Mouse (Mus musculus) erythroid progenitor cell, adult 5-6 weeks (primary cell): ENCODE data around the gene Defb23. TPM values are rescaled to one million over a fixed set of nuclear protein-coding genes. Genes with fewer than 3 reads are reported as not detected.

ENCODE experiments used
- total RNA-seq, 2 experiments: library from RNA; stranded (forward) in 1 of 2; stranded (reverse) in 1 of 2; fragments of 150-400 nt in 1 of 2; fragments of 186-747, 209-891 nt in 1 of 2; gene quantifications; 2 replicates each; pipeline versions ENCODE4 v1.2.3 to v1.2.4; 2015 to 2017; ENCODE audit warnings: low replicate concordance in 2 of 2

Gene Defb23
- total RNA-seq, 2 experiments from 2014 or later: not detected

Other genes with a start within 250 kb of the Defb23 start
- 51.2 and 70.4 TPM in 2 replicates for gene Csnk2a1, start 237.8 kb downstream of the Defb23 start, total RNA-seq (2015; ENCODE audit: low replicate concordance)
- 78.8 and 93.5 TPM in 2 replicates for gene Csnk2a1, start 237.8 kb downstream of the Defb23 start, total RNA-seq (2017; ENCODE audit: low replicate concordance)
- 9.0 and 15.5 TPM in 2 replicates for gene Tbc1d20, start 170.8 kb downstream of the Defb23 start, total RNA-seq (2015; ENCODE audit: low replicate concordance)
- 7.4 and 14.3 TPM in 2 replicates for gene Tbc1d20, start 170.8 kb downstream of the Defb23 start, total RNA-seq (2017; ENCODE audit: low replicate concordance)
- 53.0 and 64.6 TPM in 2 replicates for gene Rbck1, start 132.0 kb downstream of the Defb23 start, total RNA-seq (2015; ENCODE audit: low replicate concordance)
- 20.3 and 35.2 TPM in 2 replicates for gene Rbck1, start 132.0 kb downstream of the Defb23 start, total RNA-seq (2017; ENCODE audit: low replicate concordance)
- not detected in 2 replicates for gene Trib3, start 120.6 kb downstream of the Defb23 start, total RNA-seq (2015; ENCODE audit: low replicate concordance)
- 3.1 TPM in 1 of 2 replicates, not detected in the other for gene Trib3, start 120.6 kb downstream of the Defb23 start, total RNA-seq (2017; ENCODE audit: low replicate concordance)
- not detected in 2 replicates for gene Nrsn2, start 88.0 kb downstream of the Defb23 start, total RNA-seq (2015; ENCODE audit: low replicate concordance)
- not detected in 2 replicates for gene Nrsn2, start 88.0 kb downstream of the Defb23 start, total RNA-seq (2017; ENCODE audit: low replicate concordance)
- gene Sox12, start 66.6 kb downstream of the Defb23 start, total RNA-seq (2015; ENCODE audit: low replicate concordance): 4.0 and 4.2 TPM in 2 replicates
- gene Sox12, start 66.6 kb downstream of the Defb23 start, total RNA-seq (2017; ENCODE audit: low replicate concordance): 0.39 and 0.83 TPM in 2 replicates
- gene Zcchc3, start 49.6 kb downstream of the Defb23 start, total RNA-seq (2015; ENCODE audit: low replicate concordance): 6.8 and 9.6 TPM in 2 replicates
- gene Zcchc3, start 49.6 kb downstream of the Defb23 start, total RNA-seq (2017; ENCODE audit: low replicate concordance): 4.9 and 5.4 TPM in 2 replicates
- gene 6820408C15Rik, start 49.0 kb downstream of the Defb23 start, total RNA-seq (2015; ENCODE audit: low replicate concordance): not detected in 2 replicates
- 1.0 TPM in 1 of 2 replicates, not detected in the other for gene 6820408C15Rik, start 49.0 kb downstream of the Defb23 start, total RNA-seq (2017; ENCODE audit: low replicate concordance)
- gene Defb20, start 12.4 kb upstream of the Defb23 start, total RNA-seq (2015; ENCODE audit: low replicate concordance): not detected in 2 replicates
- not detected in 2 replicates for gene Defb20, start 12.4 kb upstream of the Defb23 start, total RNA-seq (2017; ENCODE audit: low replicate concordance)
- not detected in 2 replicates for gene Defb22, start 25.5 kb upstream of the Defb23 start, total RNA-seq (2015; ENCODE audit: low replicate concordance)
- gene Defb22, start 25.5 kb upstream of the Defb23 start, total RNA-seq (2017; ENCODE audit: low replicate concordance): not detected in 2 replicates
- not detected in 2 replicates for gene Defb26, start 47.1 kb upstream of the Defb23 start, total RNA-seq (2015; ENCODE audit: low replicate concordance)
- not detected in 2 replicates for gene Defb26, start 47.1 kb upstream of the Defb23 start, total RNA-seq (2017; ENCODE audit: low replicate concordance)
- gene Defb28, start 53.6 kb upstream of the Defb23 start, total RNA-seq (2015; ENCODE audit: low replicate concordance): not detected in 2 replicates
- gene Defb28, start 53.6 kb upstream of the Defb23 start, total RNA-seq (2017; ENCODE audit: low replicate concordance): not detected in 2 replicates
- not detected in 2 replicates for gene Defb29, start 75.5 kb upstream of the Defb23 start, total RNA-seq (2015; ENCODE audit: low replicate concordance)
- gene Defb29, start 75.5 kb upstream of the Defb23 start, total RNA-seq (2017; ENCODE audit: low replicate concordance): not detected in 2 replicates
- not detected in 2 replicates for gene Gm17416, start 104.7 kb upstream of the Defb23 start, total RNA-seq (2015; ENCODE audit: low replicate concordance)
- gene Gm17416, start 104.7 kb upstream of the Defb23 start, total RNA-seq (2017; ENCODE audit: low replicate concordance): not detected in 2 replicates
- gene Defb21, start 108.1 kb upstream of the Defb23 start, total RNA-seq (2015; ENCODE audit: low replicate concordance): not detected in 2 replicates
- gene Defb21, start 108.1 kb upstream of the Defb23 start, total RNA-seq (2017; ENCODE audit: low replicate concordance): not detected in 2 replicates
- not detected in 2 replicates for gene Defb19, start 115.7 kb upstream of the Defb23 start, total RNA-seq (2015; ENCODE audit: low replicate concordance)
- gene Defb19, start 115.7 kb upstream of the Defb23 start, total RNA-seq (2017; ENCODE audit: low replicate concordance): not detected in 2 replicates
- gene Defb45, start 134.8 kb upstream of the Defb23 start, total RNA-seq (2015; ENCODE audit: low replicate concordance): not detected in 2 replicates
- gene Defb45, start 134.8 kb upstream of the Defb23 start, total RNA-seq (2017; ENCODE audit: low replicate concordance): not detected in 2 replicates
- gene Defb36, start 139.7 kb upstream of the Defb23 start, total RNA-seq (2015; ENCODE audit: low replicate concordance): not detected in 2 replicates
- gene Defb36, start 139.7 kb upstream of the Defb23 start, total RNA-seq (2017; ENCODE audit: low replicate concordance): not detected in 2 replicates
- gene Defb25, start 158.4 kb upstream of the Defb23 start, total RNA-seq (2015; ENCODE audit: low replicate concordance): not detected in 2 replicates
- not detected in 2 replicates for gene Defb25, start 158.4 kb upstream of the Defb23 start, total RNA-seq (2017; ENCODE audit: low replicate concordance)
- gene Rem1, start 162.3 kb upstream of the Defb23 start, total RNA-seq (2015; ENCODE audit: low replicate concordance): 2.9 TPM in 1 of 2 replicates, not detected in the other
- gene Rem1, start 162.3 kb upstream of the Defb23 start, total RNA-seq (2017; ENCODE audit: low replicate concordance): not detected in 2 replicates
- 17.7 and 24.7 TPM in 2 replicates for gene H13, start 204.8 kb upstream of the Defb23 start, total RNA-seq (2015; ENCODE audit: low replicate concordance)
- gene H13, start 204.8 kb upstream of the Defb23 start, total RNA-seq (2017; ENCODE audit: low replicate concordance): 11.6 and 13.2 TPM in 2 replicates
- not detected in 2 replicates for gene Mcts2, start 222.4 kb upstream of the Defb23 start, total RNA-seq (2015; ENCODE audit: low replicate concordance)
- gene Mcts2, start 222.4 kb upstream of the Defb23 start, total RNA-seq (2017; ENCODE audit: low replicate concordance): 1.7 TPM in 1 of 2 replicates, not detected in the other